Mouse (Mus musculus) embryonic fibroblast, embryonic 13.5 days (primary cell): ENCODE data around the gene Ndufaf2. TPM values are rescaled to one million over a fixed set of nuclear protein-coding genes. Genes with fewer than 3 reads are reported as not detected.

Experiments used
- H3K27ac ChIP-seq: 2 replicates; pipeline ENCODE4 v1.5.1; 2012; ENCODE audit warnings: low read length, control low read depth, inconsistent platforms; ENCODE audit not compliant: insufficient read depth
- H3K4me1 ChIP-seq: 2 replicates; pipeline ENCODE4 v1.6.1; 2011; ENCODE audit warnings: low read length; ENCODE audit not compliant: control insufficient read depth, insufficient read depth
- H3K4me3 ChIP-seq: 2 replicates; pipeline ENCODE4 v1.5.1; 2011; ENCODE audit warnings: mild to moderate bottlenecking, control low read depth, low read length; ENCODE audit not compliant: insufficient read depth
- CTCF ChIP-seq: IDR thresholded peaks from 2 replicates; pipeline ENCODE4 v1.5.1; 2011; ENCODE audit warnings: mild to moderate bottlenecking, control low read depth, low read length, moderate library complexity, borderline replicate concordance; ENCODE audit not compliant: insufficient read depth
- POLR2A ChIP-seq: IDR thresholded peaks from 2 replicates; pipeline ENCODE4 v1.6.1; 2011; ENCODE audit warnings: low read depth, mild to moderate bottlenecking, control low read depth, low read length, moderate library complexity
- polyA plus RNA-seq: library from polyadenylated mRNA; stranded (reverse); fragments of >200 nt; gene quantifications from 2 replicates; pipeline ENCODE4 v1.2.4, GENCODE M21; 2011; ENCODE audit warnings: low read depth; ENCODE audit not compliant: missing spikeins, insufficient read length

Gene Ndufaf2
- polyA plus RNA-seq, 1 experiment, result 52.6 TPM

GRCm38 (mm10) chr13:108094681-108095080 lies 63.7 kb downstream of the Ndufaf2 start:
- TF ChIP-seq POLR2A (no peak), CTCF (no peak)

GRCm38 (mm10) chr13:108092290-108092689 lies 66.1 kb downstream of the Ndufaf2 start:
- Histone ChIP-seq H3K27ac (no peak overlapping the region), H3K4me1 (no peaks in the 10 kb centered on the region), H3K4me3 (no peak overlapping the region)
- TF ChIP-seq POLR2A, result no peak
- TF ChIP-seq CTCF, result no peak

More at GRCm38 (mm10) chr13:108094681-108095080, 63.7 kb downstream of the Ndufaf2 start:
- Histone ChIP-seq H3K4me1 (no peaks in the 10 kb centered on the region), H3K4me3 (no peak overlapping the region), H3K27ac (no peak overlapping the region)

- Histone ChIP-seq H3K4me3 (no peak overlapping the region), H3K4me1 (no peaks in the 10 kb centered on the region), H3K27ac (no peak overlapping the region)
- TF ChIP-seq POLR2A, result no peak
- TF ChIP-seq CTCF, result no peak
Measured at GRCm38 (mm10) chr13:108086724-108087123, 71.7 kb downstream of the Ndufaf2 start.

- TF ChIP-seq CTCF, result no peak
- TF ChIP-seq POLR2A, result no peak
Measured at GRCm38 (mm10) chr13:108086036-108086435, 72.4 kb downstream of the Ndufaf2 start.

GRCm38 (mm10) chr13:108084086-108084485 lies 74.3 kb downstream of the Ndufaf2 start:
- TF ChIP-seq POLR2A (no peak), CTCF (no peak)
- no peak overlapping the region for H3K4me3 ChIP-seq
- no peak overlapping the region for H3K27ac ChIP-seq
- H3K4me1 ChIP-seq, result no peaks in the 10 kb centered on the region

More at GRCm38 (mm10) chr13:108086036-108086435, 72.4 kb downstream of the Ndufaf2 start:
- Histone ChIP-seq H3K4me1 (no peaks in the 10 kb centered on the region), H3K27ac (no peak overlapping the region), H3K4me3 (no peak overlapping the region)

- Histone ChIP-seq H3K4me1 (no peaks in the 10 kb centered on the region), H3K27ac (no peak overlapping the region), H3K4me3 (no peak overlapping the region)
- TF ChIP-seq POLR2A, result no peak
Measured at GRCm38 (mm10) chr13:108077901-108078300, 80.5 kb downstream of the Ndufaf2 start.

- no peaks in the 10 kb centered on the region for H3K4me1 ChIP-seq
- H3K4me3 ChIP-seq, result no peak overlapping the region
- no peak overlapping the region for H3K27ac ChIP-seq
- no peak for TF ChIP-seq CTCF
- TF ChIP-seq POLR2A, result no peak
Measured at GRCm38 (mm10) chr13:108077476-108077875, 80.9 kb downstream of the Ndufaf2 start.

GRCm38 (mm10) chr13:108070171-108070570 lies 88.3 kb downstream of the Ndufaf2 start:
- H3K4me1 ChIP-seq, result no peaks in the 10 kb centered on the region
- no peak for TF ChIP-seq POLR2A
- no peak overlapping the region for H3K4me3 ChIP-seq
- H3K27ac ChIP-seq, result no peak overlapping the region

GRCm38 (mm10) chr13:108069151-108069550 lies 89.3 kb downstream of the Ndufaf2 start:
- Histone ChIP-seq H3K4me1 (no peaks in the 10 kb centered on the region), H3K4me3 (no peak overlapping the region), H3K27ac (no peak overlapping the region)
- TF ChIP-seq POLR2A (no peak), CTCF (no peak)

GRCm38 (mm10) chr13:108066021-108066420 lies 92.4 kb downstream of the Ndufaf2 start:
- Histone ChIP-seq H3K4me3 (no peak overlapping the region), H3K4me1 (no peaks in the 10 kb centered on the region), H3K27ac (no peak overlapping the region)
- TF ChIP-seq CTCF (no peak), POLR2A (no peak)

GRCm38 (mm10) chr13:108064331-108064730 lies 94.1 kb downstream of the Ndufaf2 start:
- H3K4me3 ChIP-seq, result no peak overlapping the region
- TF ChIP-seq POLR2A (no peak), CTCF (no peak)
- H3K27ac ChIP-seq, result no peak overlapping the region
- H3K4me1 ChIP-seq, result no peaks in the 10 kb centered on the region
